Mouse (Mus musculus) lung, postnatal 14 days (tissue): Measurements from ENCODE around the gene Ptcra.

Source experiments
- DNase-seq: peaks from one replicate; pipeline ENCODE4 v3.0.0; 2021

Gene Ptcra

DNA sequence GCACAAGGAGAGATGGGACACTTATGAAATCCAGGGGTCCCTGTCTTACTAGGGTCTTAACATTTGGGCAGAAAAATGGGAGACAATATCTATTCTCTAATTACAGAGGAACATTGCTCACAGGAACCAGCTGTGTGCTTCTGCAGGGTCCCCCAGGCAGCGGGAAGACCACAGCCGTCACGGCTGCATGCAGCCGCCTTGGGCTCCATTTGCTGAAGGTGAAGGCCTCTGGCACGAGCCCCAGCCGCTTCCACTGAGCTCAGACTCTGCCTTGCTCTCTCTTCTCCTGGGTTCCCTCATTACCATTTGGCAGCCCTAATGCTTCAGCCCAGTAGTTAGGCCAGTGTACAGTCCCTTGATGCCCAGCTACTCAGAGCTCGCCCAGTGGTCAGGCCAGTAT is 42.4 kb downstream of the Ptcra start:
- DNase-seq: no peak

DNA sequence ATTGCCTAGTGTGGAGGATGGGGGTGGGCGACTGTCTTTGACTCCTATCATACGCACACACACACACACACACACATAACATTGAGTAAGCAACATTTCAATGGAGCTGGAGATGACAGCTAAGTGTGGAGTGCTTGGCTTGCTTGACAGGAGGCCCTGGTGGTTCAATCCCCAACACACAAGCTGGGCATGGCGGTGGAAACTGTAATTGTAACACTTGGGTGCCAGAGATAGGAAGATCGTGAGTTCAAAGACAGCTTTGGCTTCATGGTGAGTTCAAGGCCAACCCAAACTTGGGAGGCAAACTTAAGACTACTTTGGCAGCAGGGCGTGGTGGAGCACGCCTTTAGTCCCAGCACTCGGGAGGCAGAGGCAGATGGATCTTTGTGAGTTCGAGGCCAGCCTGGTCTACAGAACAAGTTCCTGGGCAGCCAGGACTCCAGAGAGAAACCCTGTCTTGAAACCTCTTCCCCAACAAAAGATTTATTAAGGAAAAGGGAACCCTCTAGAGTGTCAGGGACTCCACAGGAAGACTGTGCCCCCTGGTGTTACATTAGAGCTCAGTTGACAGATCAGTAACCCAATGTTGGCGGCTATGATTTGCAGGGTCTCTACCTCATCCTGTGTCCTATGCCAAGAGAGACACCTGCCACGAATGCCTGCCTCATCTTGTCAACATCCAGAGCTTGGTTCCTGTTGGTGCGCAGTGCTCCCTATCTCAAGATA is 48.6 kb downstream of the Ptcra start:
- peak; percentile 29 for DNase-seq

DNA sequence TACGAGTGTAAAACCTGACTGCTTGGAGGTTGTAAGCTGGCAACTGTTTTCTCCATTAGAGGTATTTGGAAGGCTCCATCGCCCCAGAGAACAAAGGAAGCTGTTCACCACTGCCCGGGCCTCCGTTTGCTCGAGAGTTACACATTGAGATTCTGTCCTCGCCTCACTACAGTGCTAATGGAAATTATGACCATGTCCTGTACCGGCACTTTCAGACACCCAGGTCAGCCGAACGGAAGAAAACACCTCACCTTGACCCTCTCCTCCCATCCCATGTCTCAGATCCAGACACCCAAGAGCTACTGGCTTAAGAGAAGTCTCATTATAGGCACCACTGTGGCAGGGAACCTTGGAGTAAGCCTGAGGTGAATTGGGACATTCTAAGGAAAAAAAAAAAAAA is 49.7 kb downstream of the Ptcra start:
- no peak for DNase-seq

DNA sequence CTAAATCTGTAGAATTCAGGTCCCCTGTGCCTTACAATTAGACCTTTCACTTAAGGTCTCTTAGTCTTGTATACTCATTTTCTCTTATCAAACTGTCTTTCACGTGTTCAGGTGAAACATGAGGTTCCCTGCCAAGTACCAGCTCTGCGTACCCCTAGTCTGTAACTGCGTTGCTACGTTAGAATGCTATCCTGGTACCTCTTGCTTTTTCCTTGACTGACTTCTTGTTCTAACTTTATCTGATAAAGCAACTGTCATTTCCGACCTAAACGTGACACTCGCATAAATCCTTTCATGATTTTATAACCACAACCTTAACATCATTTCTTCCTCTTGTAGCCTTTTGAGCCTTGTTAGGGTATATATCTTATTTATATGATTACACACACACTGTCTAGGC is 51.1 kb downstream of the Ptcra start:
- no peak for DNase-seq

DNA sequence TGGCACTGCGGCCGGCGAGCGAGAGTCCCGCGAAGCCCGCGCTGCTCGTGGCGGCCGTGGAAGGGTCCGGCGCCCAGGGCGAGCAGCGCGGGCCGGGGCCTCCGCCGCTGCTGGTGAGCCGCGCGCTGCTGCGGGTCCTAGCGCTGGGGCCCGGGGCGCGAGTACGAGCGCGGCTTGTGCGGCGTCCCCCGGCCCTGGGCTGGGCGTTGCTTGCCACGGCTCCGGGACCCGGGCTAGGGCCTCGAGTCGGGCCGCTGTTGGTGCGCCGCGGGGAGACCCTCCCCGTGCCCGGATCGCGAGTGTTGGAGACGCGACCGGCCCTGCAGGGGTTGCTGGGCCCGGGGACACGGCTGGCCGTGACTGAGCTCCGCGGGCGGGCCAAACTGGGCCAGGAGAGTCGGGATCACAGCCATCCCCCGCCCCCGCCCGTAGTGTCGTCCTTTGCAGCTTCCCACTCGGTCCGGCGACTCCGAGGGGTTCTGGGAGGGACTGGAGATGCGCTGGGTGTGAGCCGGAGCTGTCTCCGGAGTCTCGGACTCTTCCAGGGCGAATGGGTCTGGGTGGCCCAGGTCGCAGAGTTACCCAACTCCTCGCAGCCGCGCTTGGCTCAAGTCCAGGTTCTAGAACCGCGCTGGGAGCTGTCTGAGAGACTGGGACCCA is 51.8 kb downstream of the Ptcra start:
- peak; percentile 61 for DNase-seq

DNA sequence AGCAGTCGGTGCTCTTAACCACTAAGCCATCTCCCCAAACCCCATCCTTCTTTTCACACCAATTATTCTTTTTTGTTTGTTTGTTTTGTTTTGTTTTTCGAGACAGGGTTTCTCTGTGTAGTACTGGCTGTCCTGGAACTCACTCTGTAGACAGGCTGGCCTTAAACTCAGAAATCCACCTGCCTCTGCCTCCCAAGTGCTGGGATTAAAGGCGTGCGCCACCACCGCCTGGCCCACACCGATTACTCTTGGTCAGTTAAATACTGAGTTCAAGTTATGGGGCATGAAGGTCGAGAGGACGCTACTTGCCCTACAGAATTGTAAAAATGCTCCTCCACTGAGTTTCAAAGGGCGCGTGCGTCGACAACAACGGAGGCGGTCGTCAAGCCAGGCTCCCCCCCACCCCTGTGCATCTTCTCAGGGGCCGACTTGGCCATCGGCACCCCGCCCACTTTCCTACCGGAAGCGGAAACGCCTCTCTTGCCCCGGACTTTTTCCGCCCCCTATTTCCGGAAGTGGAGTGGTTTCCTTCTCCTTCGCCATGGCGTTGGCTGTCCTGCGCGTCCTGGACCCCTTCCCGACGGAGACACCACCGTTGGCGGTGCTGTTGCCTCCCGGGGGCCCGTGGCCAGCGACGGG is 52.4 kb downstream of the Ptcra start, which contains the start of gene Pex6:
TSS of gene Pex6 (plus strand) at position 505 of the 639 bp plus-strand sequence.
- DNase-seq: peak; percentile 95

DNA sequence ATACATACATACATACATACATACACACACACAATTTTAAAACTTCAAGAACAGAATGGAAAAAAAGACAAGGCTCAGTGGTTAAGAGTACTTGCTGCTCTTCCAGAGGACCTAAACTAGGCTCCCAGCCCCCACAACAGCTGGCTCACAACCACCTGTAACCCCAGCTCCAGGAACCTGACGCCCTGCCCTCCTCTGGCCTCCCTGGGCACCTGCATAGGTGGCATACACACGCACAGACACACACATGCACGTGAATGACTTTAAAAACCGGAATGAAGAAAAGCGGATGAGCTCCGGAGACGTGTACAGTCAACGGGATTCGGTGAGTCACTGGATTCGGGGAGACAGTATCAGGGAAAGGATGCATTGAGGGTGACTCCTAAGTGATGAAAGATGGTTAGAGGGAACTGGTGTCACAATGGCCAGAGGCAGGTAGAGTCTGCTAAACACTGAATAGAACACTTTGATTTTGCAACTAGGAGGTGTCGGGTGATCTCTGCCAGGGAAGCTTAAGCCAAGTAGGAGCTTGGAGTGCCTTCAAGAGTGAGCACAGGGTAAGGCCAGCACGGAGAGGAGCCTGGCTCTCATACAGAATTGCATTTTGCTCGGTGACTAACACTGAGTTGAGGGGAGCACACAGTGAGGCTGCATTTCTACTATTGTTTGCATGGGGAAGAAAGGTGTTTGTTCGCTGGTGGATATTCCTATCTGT is 57.0 kb downstream of the Ptcra start:
- DNase-seq: peak; percentile 17
